Mouse (Mus musculus) midbrain, embryonic 14.5 days (tissue): Measurements from ENCODE around the gene Fam120b. TPM values are rescaled to one million over a fixed set of nuclear protein-coding genes. Genes with fewer than 3 reads are reported as not detected.

ENCODE experiments used
- ATAC-seq: fragments of 200-750 bp; cut with Nextera tagmentation; 2 replicates; pipeline ENCODE4 v1.8.0; 2017; ENCODE audit warnings: moderate number of reproducible peaks, moderate library complexity; ENCODE audit not compliant: low FRiP score, low TSS enrichment
- DNase-seq: peaks from one replicate; pipeline ENCODE4 v3.0.0-alpha.2; 2015
- H3K27ac ChIP-seq: fragments of 300-500 bp; sonication (generic); replicated peaks from 2 replicates; pipeline ENCODE4 v1.5.1; 2014; ENCODE audit warnings: mild to moderate bottlenecking, low read depth, low read length, moderate library complexity
- H3K27me3 ChIP-seq: fragments of 300-500 bp; sonication (generic); 2 replicates; pipeline ENCODE4 v1.6.1; 2014; ENCODE audit warnings: low read length, control low read depth, mixed read lengths; ENCODE audit not compliant: control insufficient read depth, insufficient read depth
- H3K36me3 ChIP-seq: fragments of 300-500 bp; sonication (generic); 2 replicates; pipeline ENCODE4 v1.6.1; 2014; ENCODE audit warnings: low read length, control low read depth; ENCODE audit not compliant: control insufficient read depth, insufficient read depth
- H3K4me1 ChIP-seq: fragments of 300-500 bp; sonication (generic); 2 replicates; pipeline ENCODE4 v1.6.1; 2014; ENCODE audit warnings: mild to moderate bottlenecking, antibody characterized with exemption, low read length, control low read depth; ENCODE audit not compliant: control insufficient read depth, insufficient read depth
- H3K4me2 ChIP-seq: fragments of 300-500 bp; sonication (generic); 2 replicates; pipeline ENCODE4 v1.6.1; 2014; ENCODE audit warnings: mild to moderate bottlenecking, low read length, moderate library complexity
- H3K4me3 ChIP-seq: fragments of 300-500 bp; sonication (generic); replicated peaks from 2 replicates; pipeline ENCODE4 v1.5.1; 2014; ENCODE audit warnings: low read depth, low read length
- H3K9ac ChIP-seq: fragments of 300-500 bp; sonication (generic); replicated peaks from 2 replicates; pipeline ENCODE4 v1.6.1; 2014; ENCODE audit warnings: mild to moderate bottlenecking, low read length, moderate library complexity
- H3K9me3 ChIP-seq: fragments of 300-500 bp; sonication (generic); 2 replicates; pipeline ENCODE4 v1.6.1; 2016; ENCODE audit warnings: low read length, control low read depth, mixed read lengths; ENCODE audit not compliant: control insufficient read depth
- WGBS: fragments of 180-500 bp; shearing (Covaris S2); extraction: QIAGEN DNeasy Blood & Tissue Kit; methylation state at CpG from one replicate; pipeline ENCODE4 v1.1.7; 2014; 5-methylcytosine and 5-hydroxymethylcytosine counted together
- polyA plus RNA-seq: library from polyadenylated mRNA; unstranded; fragments of >200 nt; fragmentation: Nextera tagmentation; extraction: Ambion mirVana; gene quantifications from 2 replicates; pipeline ENCODE4 v1.2.1, GENCODE M21; 2014

Fam120b gene
- polyA plus RNA-seq, 1 experiment from 2014 or later = 49.1 TPM

DNA sequence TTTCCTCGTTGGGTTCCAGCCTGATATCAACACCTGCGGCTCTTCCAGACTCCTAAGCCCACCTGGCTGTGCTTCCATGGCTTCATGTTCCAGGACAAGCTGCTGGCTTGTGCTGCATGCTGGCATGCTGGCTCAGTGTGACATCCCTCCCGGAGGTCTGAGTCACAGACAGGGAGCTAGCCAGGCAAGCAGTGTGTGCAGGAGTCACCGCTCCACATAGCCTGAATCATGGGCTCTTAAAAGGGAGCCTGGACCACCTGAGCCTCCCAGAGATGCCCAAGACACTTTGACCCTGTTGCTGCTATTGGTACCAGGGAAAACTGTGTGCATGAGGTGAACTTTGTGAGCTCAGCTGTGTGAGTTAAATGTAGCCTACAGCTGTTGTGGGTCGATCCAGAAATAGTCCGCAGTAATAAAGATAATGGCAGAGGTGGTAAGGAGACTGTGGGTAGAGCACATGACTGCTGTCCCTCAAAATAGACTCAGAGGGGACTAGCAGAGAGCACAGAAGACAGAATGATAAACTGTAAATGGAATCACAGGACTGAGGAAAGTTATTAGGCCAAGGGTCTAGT is 66.0 kb downstream of the Fam120b start:
- no peak for ATAC-seq
- Histone ChIP-seq H3K4me3 (no peak overlapping the region), H3K27ac (no peak overlapping the region), H3K9me3 (no peaks in the 10 kb centered on the region), H3K4me1 (no peaks in the 10 kb centered on the region), H3K4me2 (no peak overlapping the region), H3K36me3 (peaks cover 2% of the 10 kb centered on the region; the same call in 1 of the 2 replicates), H3K9ac (no peak overlapping the region), H3K27me3 (no peaks in the 10 kb centered on the region)
- DNase-seq = no peak
- WGBS = 96% methylated on average over 6 of the region's 6 CpGs

DNA sequence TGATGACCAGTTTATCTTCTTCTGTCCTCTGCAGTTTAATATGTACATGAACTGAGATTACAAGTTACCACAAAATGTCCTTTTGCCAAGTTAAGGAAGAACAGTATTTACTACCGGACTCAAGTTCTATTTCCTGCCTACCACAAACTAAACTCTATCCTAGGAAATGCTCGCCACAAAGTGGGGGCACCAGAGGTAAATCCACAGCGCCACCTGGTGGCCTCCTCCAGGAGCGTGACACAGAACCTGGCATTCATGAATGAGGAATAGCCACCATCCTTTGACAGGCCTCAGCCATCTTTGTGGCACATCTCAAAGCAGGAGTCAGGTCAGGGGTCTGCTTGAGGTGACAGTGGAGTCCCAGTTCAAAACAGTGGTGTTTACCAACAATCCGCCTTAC is 71.7 kb downstream of the Fam120b start:
- DNase-seq (peak; percentile 91), ATAC-seq (peak; percentile 55; the same call in 1 of the 2 replicates)

DNA sequence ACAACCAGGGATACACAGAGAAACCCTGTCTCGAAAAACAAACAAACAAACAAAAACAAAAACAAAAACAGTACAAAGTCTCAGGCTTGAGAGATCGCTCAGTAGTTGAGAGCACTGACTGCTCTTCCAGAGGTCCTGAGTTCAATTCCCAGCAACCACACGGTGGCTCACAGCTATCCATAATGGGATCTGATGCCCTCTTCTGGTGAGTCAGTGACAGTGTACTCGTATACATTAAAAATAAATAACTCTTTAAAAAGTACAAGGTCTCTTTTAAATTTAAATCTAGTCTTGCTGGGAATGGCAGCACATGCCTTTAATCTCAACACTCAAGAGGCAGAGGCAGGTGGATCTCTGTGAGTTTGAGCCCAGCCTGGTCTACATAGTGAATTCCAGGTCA is 76.7 kb downstream of the Fam120b start:
- no peak for DNase-seq
- Histone ChIP-seq H3K4me3 (no peak overlapping the region), H3K9ac (no peak overlapping the region), H3K36me3 (peaks cover 79% of the 10 kb centered on the region), H3K27me3 (no peaks in the 10 kb centered on the region), H3K27ac (no peak overlapping the region), H3K4me1 (no peaks in the 10 kb centered on the region), H3K9me3 (no peaks in the 10 kb centered on the region), H3K4me2 (no peak overlapping the region)
- ATAC-seq = no peak
- 92% methylated on average over 4 of the region's 4 CpGs for WGBS

More for the DNA sequence above, 71.7 kb downstream of the Fam120b start:
- Histone ChIP-seq H3K9me3 (no peaks in the 10 kb centered on the region), H3K4me2 (no peak overlapping the region), H3K4me3 (no peak overlapping the region), H3K9ac (no peak overlapping the region), H3K27ac (no peak overlapping the region), H3K4me1 (no peaks in the 10 kb centered on the region), H3K27me3 (no peaks in the 10 kb centered on the region), H3K36me3 (peaks cover 35% of the 10 kb centered on the region)
- 20% methylated on average over 5 of the region's 5 CpGs for WGBS

Other genes with a start within 250 kb of the Fam120b start
- gene Dll1, start 19.3 kb upstream of the Fam120b start, polyA plus RNA-seq = 23.5 and 24.4 TPM in 2 replicates
- 255 and 268 TPM in 2 replicates for gene Psmb1, start 103.5 kb downstream of the Fam120b start, polyA plus RNA-seq
- 64.6 and 70.9 TPM in 2 replicates for gene Tbp, start 103.7 kb downstream of the Fam120b start, polyA plus RNA-seq
- 66.4 and 70.8 TPM in 2 replicates for gene Pdcd2, start 131.1 kb downstream of the Fam120b start, polyA plus RNA-seq
- gene Prdm9, start 168.2 kb downstream of the Fam120b start, polyA plus RNA-seq = 0.93 and 0.96 TPM in 2 replicates